Mouse (Mus musculus) hindbrain, embryonic 16.5 days (tissue): Measurements from ENCODE around the gene Naa80. TPM values are rescaled to one million over a fixed set of nuclear protein-coding genes. Genes with fewer than 3 reads are reported as not detected.

ENCODE experiments used
- ATAC-seq: fragments of 200-750 bp; cut with Nextera tagmentation; 2 replicates; pipeline ENCODE4 v1.8.0; 2017; ENCODE audit warnings: moderate TSS enrichment, moderate library complexity
- H3K27ac ChIP-seq: fragments of 300-500 bp; sonication (generic); 2 replicates; pipeline ENCODE4 v1.5.1; 2014; ENCODE audit warnings: low read depth, mild to moderate bottlenecking, control low read depth, low read length, moderate library complexity
- H3K27me3 ChIP-seq: fragments of 300-500 bp; sonication (generic); replicated peaks from 2 replicates; pipeline ENCODE4 v1.6.1; 2014; ENCODE audit warnings: low read length; ENCODE audit not compliant: control insufficient read depth, insufficient read depth
- H3K36me3 ChIP-seq: fragments of 300-500 bp; sonication (generic); 2 replicates; pipeline ENCODE4 v1.6.1; 2014; ENCODE audit warnings: mild to moderate bottlenecking, low read length, moderate library complexity, mixed read lengths; ENCODE audit not compliant: control insufficient read depth, insufficient read depth
- H3K4me1 ChIP-seq: fragments of 300-500 bp; sonication (generic); 2 replicates; pipeline ENCODE4 v1.6.1; 2014; ENCODE audit warnings: low read depth, low read length; ENCODE audit not compliant: control insufficient read depth, insufficient read depth
- H3K4me2 ChIP-seq: fragments of 300-500 bp; sonication (generic); 2 replicates; pipeline ENCODE4 v1.6.1; 2014; ENCODE audit warnings: mild to moderate bottlenecking, low read length, control low read depth, moderate library complexity
- H3K4me3 ChIP-seq: fragments of 300-500 bp; sonication (generic); 2 replicates; pipeline ENCODE4 v1.5.1; 2014; ENCODE audit warnings: mild to moderate bottlenecking, low read length, control low read depth, moderate library complexity
- H3K9ac ChIP-seq: fragments of 300-500 bp; sonication (generic); 2 replicates; pipeline ENCODE4 v1.6.1; 2014; ENCODE audit warnings: low read depth, mild to moderate bottlenecking, control low read depth, low read length, moderate library complexity
- H3K9me3 ChIP-seq: fragments of 300-500 bp; sonication (generic); 2 replicates; pipeline ENCODE4 v1.6.1; 2014; ENCODE audit warnings: mild to moderate bottlenecking, low read length, moderate library complexity; ENCODE audit not compliant: control insufficient read depth
- WGBS: fragments of 180-500 bp; shearing (Covaris S2); extraction: QIAGEN DNeasy Blood & Tissue Kit; methylation state at CpG from one replicate; pipeline ENCODE4 v1.1.7; 2014; 5-methylcytosine and 5-hydroxymethylcytosine counted together
- polyA plus RNA-seq: library from polyadenylated mRNA; unstranded; fragments of >200 nt; fragmentation: Nextera tagmentation; extraction: Ambion mirVana; gene quantifications from 2 replicates; pipeline ENCODE4 v1.2.1, GENCODE M21; 2015

Gene Naa80
- polyA plus RNA-seq, 1 experiment from 2014 or later = 17.1 TPM

DNA sequence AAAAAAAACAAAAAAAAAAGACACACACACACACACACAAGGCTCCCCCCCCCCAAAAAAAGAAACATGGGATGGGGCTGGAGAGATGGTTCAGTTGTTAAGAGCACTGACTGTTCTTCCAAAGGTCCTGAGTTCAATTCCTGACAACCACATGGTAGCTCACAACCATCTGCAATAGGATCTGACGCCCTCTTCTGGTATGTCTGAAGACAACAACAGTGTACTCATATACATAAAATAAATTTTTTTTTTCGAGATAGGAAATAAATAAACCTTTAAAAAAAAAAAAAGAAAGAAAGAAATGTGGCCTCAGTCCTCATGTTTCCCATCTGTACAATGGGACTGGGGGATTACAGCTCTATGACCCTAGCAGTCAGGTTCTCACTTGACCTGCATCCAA, 38.8 kb downstream of the Naa80 start:
- Histone ChIP-seq H3K27ac (no peak overlapping the region), H3K4me2 (no peak overlapping the region), H3K9ac (no peak overlapping the region), H3K9me3 (no peaks in the 10 kb centered on the region), H3K4me1 (peaks cover 7% of the 10 kb centered on the region), H3K36me3 (peaks cover 33% of the 10 kb centered on the region), H3K4me3 (no peak overlapping the region), H3K27me3 (no peaks in the 10 kb centered on the region)
- no peak for ATAC-seq
- 81% methylated on average over 2 of the region's 2 CpGs for WGBS

- H3K36me3 ChIP-seq = peaks cover 33% of the 10 kb centered on the region
- H3K27me3 ChIP-seq = no peaks in the 10 kb centered on the region
- no peak overlapping the region for H3K9ac ChIP-seq
- peaks cover 7% of the 10 kb centered on the region for H3K4me1 ChIP-seq
- no peak for ATAC-seq
- no peak overlapping the region for H3K4me3 ChIP-seq
- H3K27ac ChIP-seq = peak overlapping the region; percentile 65
- no peak overlapping the region for H3K4me2 ChIP-seq
- no peaks in the 10 kb centered on the region for H3K9me3 ChIP-seq
- 88% methylated on average over 6 of the region's 6 CpGs for WGBS
Observed at GRCm38 (mm10) chr9:107618098-107618497, 39.4 kb downstream of the Naa80 start.

DNA sequence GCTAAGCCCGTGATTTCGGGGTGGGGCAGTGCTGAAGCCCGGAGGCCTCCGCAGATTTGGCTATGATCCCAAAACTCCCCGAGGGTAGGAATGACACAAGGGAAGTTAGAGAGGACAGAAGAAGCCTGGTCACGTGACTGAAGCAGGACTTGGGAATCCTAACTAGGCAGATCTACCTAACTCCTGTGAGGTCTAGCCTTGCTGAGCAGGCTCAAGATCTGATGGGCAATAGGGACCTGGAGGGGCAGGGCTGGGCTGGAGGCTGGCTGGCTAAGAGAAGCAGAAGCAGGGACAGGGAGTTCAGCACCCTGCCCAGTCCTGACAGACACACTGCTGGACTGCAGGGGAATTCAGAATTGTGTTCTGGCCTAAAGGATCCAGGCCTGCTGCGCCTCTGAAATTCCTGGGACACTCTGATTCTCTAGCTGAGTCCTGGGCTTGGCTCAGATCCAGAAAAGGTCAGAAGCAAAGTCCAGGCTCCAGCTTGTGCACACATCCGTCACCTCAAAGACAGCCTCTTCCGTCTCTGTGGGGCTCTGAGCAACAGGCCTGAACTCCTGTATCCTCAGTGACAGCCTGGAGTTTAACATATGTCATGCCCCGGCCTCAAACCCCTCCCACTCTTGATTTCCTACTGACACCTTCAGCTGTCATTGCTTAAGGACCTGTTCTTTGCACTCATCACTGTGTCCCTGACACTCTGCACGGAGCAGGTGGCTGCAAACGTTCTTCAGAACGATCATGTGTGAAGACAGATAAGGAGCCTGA, 40.3 kb downstream of the Naa80 start:
- H3K4me1 ChIP-seq = peaks cover 7% of the 10 kb centered on the region
- H3K27ac ChIP-seq = peak overlapping the region; percentile 65
- 0 out of 2 replicates have a peak, but pooled peaks have one; percentile 18 for ATAC-seq
- no peaks in the 10 kb centered on the region for H3K9me3 ChIP-seq
- H3K27me3 ChIP-seq = no peaks in the 10 kb centered on the region
- peak overlapping the region; percentile 11; the same call in 1 of the 2 replicates for H3K9ac ChIP-seq
- peaks cover 32% of the 10 kb centered on the region for H3K36me3 ChIP-seq
- H3K4me3 ChIP-seq = no peak overlapping the region
- WGBS = 43% methylated on average over 13 of the region's 13 CpGs
- no peak overlapping the region for H3K4me2 ChIP-seq

- peaks cover 7% of the 10 kb centered on the region for H3K4me1 ChIP-seq
- WGBS = 67% methylated on average over 13 of the region's 13 CpGs
- H3K27ac ChIP-seq = peak overlapping the region; percentile 60
- H3K27me3 ChIP-seq = no peaks in the 10 kb centered on the region
- H3K9me3 ChIP-seq = no peaks in the 10 kb centered on the region
- ATAC-seq = no peak
- peaks cover 30% of the 10 kb centered on the region for H3K36me3 ChIP-seq
- no peak overlapping the region for H3K4me3 ChIP-seq
- no peak overlapping the region for H3K4me2 ChIP-seq
- 0 out of 2 replicates have a peak overlapping the region, but pooled peaks have one; percentile 6 for H3K9ac ChIP-seq
Observed at GRCm38 (mm10) chr9:107619546-107619879, 40.8 kb downstream of the Naa80 start.

GRCm38 (mm10) chr9:107620954-107621353, 42.3 kb downstream of the Naa80 start:
- ATAC-seq = no peak
- Histone ChIP-seq H3K4me2 (no peak overlapping the region), H3K36me3 (peaks cover 20% of the 10 kb centered on the region), H3K9me3 (no peaks in the 10 kb centered on the region), H3K27me3 (no peaks in the 10 kb centered on the region), H3K27ac (no peak overlapping the region), H3K4me3 (no peak overlapping the region), H3K9ac (no peak overlapping the region), H3K4me1 (peaks cover 14% of the 10 kb centered on the region)

DNA sequence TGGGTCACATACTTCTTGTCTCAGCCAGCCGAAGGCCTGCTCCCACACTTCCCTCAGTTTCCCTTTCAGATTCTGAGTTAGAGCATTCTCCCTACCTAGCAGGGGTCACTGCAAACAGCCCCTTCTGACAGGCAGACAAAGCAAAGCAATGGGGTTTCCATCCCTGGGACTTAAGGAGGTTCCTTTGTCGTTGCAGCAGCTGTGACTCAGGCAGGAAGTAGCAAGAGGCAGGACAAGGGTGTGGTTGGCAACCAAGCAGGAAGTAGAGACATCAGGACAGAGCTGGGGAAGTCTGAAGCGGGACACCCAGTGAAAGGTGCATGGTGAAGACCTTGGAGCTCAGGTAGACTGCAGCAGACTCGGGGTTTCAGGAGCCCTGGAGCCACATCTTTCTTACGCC, 45.9 kb downstream of the Naa80 start:
- Histone ChIP-seq H3K4me1 (peaks cover 42% of the 10 kb centered on the region), H3K9me3 (no peaks in the 10 kb centered on the region), H3K36me3 (peaks cover 8% of the 10 kb centered on the region; the same call in 1 of the 2 replicates), H3K4me2 (no peak overlapping the region), H3K4me3 (no peak overlapping the region), H3K9ac (no peak overlapping the region), H3K27me3 (no peaks in the 10 kb centered on the region), H3K27ac (0 out of 2 replicates have a peak overlapping the region, but pooled peaks have one; percentile 0)
- WGBS = 60% methylated on average over 5 of the region's 5 CpGs
- ATAC-seq = no peak

GRCm38 (mm10) chr9:107624951-107625350, 46.3 kb downstream of the Naa80 start:
- H3K4me1 ChIP-seq = peaks cover 46% of the 10 kb centered on the region
- no peak overlapping the region for H3K9ac ChIP-seq
- no peaks in the 10 kb centered on the region for H3K9me3 ChIP-seq
- 70% methylated on average over 3 of the region's 3 CpGs for WGBS
- H3K4me3 ChIP-seq = no peak overlapping the region
- peaks cover 4% of the 10 kb centered on the region; the same call in 1 of the 2 replicates for H3K36me3 ChIP-seq
- H3K27me3 ChIP-seq = no peaks in the 10 kb centered on the region
- ATAC-seq = no peak
- H3K4me2 ChIP-seq = no peak overlapping the region
- 0 out of 2 replicates have a peak overlapping the region, but pooled peaks have one; percentile 25 for H3K27ac ChIP-seq

- Histone ChIP-seq H3K9me3 (no peaks in the 10 kb centered on the region), H3K27me3 (no peaks in the 10 kb centered on the region), H3K36me3 (0 out of 2 replicates have a peak, but pooled peaks cover 3% of the 10 kb centered on the region), H3K4me2 (no peak overlapping the region), H3K4me3 (no peak overlapping the region), H3K27ac (peak overlapping the region; percentile 90), H3K9ac (no peak overlapping the region), H3K4me1 (peaks cover 52% of the 10 kb centered on the region)
- WGBS = 85% methylated on average over 12 of the region's 12 CpGs
- no peak for ATAC-seq
Observed at GRCm38 (mm10) chr9:107625351-107626128, 46.9 kb downstream of the Naa80 start.

- WGBS = 22% methylated on average over 11 of the region's 15 CpGs
- H3K27ac ChIP-seq = peak overlapping the region; percentile 90
- H3K9me3 ChIP-seq = no peaks in the 10 kb centered on the region
- no peak overlapping the region for H3K4me3 ChIP-seq
- H3K4me2 ChIP-seq = peak overlapping the region; percentile 38
- peak overlapping the region; percentile 58 for H3K9ac ChIP-seq
- H3K27me3 ChIP-seq = no peaks in the 10 kb centered on the region
- ATAC-seq = peak; percentile 34
- H3K4me1 ChIP-seq = peaks cover 60% of the 10 kb centered on the region
- H3K36me3 ChIP-seq = 0 out of 2 replicates have a peak, but pooled peaks cover 3% of the 10 kb centered on the region
Observed at GRCm38 (mm10) chr9:107626158-107626843, 47.6 kb downstream of the Naa80 start.
